Mouse (Mus musculus): ENCODE data around the gene Hes1. TPM values are rescaled to one million over a fixed set of nuclear protein-coding genes. Genes with fewer than 3 reads are reported as not detected.
A peak's percentile ranks its signal among the peaks of the same experiment; 100 is the strongest.

Gene Hes1
- polyA plus RNA-seq, 1 experiment from 2014 or later = 13.6 TPM

DNA sequence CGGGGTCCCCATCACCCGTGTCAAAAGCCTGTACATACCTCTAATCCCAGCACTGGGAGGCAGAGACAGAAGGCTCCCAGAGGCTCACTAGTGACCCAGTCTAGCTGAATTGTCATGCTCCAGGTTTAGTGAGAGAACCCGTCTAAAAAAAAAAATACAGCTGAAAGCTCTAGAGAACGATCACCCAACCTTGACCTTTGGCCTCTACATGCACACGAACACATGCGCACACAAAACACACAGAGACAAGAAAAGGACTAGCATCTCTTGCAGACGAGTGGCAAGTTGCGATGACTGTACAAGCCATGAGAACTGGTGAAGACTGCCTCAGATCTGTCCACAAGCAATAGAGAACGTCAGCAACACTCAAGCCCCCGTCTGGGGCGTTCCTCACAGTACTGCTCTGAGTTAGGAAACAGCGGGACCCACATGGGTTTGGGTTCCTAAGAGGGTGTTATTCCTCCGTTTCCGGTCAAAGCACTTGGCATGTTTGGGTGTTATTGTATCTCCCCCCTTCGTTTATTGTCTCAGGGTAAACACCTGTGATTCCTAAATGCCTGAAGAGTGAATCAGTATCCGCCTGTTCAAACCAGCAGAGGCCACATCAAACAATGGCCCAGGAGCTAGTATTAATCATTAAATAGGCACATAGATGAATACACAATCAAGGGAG lies 11.2 kb upstream of the Hes1 start:
- no peak for ATAC-seq (ENCODE audit: low FRiP score)
- H3K9ac ChIP-seq (replicated peaks) = no peak overlapping the region
- H3K36me3 ChIP-seq = no peaks in the 10 kb centered on the region
- H3K27me3 ChIP-seq (replicated peaks) = peaks cover 21% of the 10 kb centered on the region
- H3K4me3 ChIP-seq (replicated peaks) = no peak overlapping the region
- no peak overlapping the region for H3K27ac ChIP-seq (replicated peaks)
- no peak overlapping the region for H3K4me2 ChIP-seq
- WGBS = 62% methylated on average over 16 of the region's 16 CpGs
- H3K4me1 ChIP-seq = no peaks in the 10 kb centered on the region
- H3K9me3 ChIP-seq (replicated peaks) = no peaks in the 10 kb centered on the region

DNA sequence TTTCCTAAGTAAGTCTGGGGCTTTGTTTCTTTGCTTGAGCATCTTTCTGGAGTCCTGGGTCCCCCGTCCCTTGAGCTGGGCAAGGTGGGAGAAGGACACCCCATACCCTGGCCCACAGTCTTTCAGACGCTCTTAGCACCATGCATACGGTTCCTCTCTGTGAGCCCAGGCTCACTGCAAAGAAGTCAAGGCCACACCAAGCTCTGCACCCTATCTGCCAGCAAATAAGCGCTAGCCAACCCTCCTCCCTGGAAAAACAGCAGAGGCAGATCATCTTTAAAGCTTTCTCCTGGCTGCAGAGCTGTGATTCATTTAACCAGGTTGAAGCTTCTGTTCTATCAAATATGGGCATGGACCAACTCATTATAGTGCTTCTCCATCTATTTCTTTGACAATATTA lies 9.6 kb upstream of the Hes1 start:
- peaks cover 6% of the 10 kb centered on the region for H3K4me1 ChIP-seq
- peaks cover 24% of the 10 kb centered on the region for H3K27me3 ChIP-seq (replicated peaks)
- H3K4me3 ChIP-seq (replicated peaks) = no peak overlapping the region
- no peak overlapping the region for H3K9ac ChIP-seq (replicated peaks)
- no peaks in the 10 kb centered on the region for H3K9me3 ChIP-seq (replicated peaks)
- no peak for ATAC-seq (ENCODE audit: low FRiP score)
- no peak overlapping the region for H3K4me2 ChIP-seq
- H3K36me3 ChIP-seq = no peaks in the 10 kb centered on the region
- H3K27ac ChIP-seq (replicated peaks) = no peak overlapping the region
- WGBS = 73% methylated on average over 4 of the region's 4 CpGs

DNA sequence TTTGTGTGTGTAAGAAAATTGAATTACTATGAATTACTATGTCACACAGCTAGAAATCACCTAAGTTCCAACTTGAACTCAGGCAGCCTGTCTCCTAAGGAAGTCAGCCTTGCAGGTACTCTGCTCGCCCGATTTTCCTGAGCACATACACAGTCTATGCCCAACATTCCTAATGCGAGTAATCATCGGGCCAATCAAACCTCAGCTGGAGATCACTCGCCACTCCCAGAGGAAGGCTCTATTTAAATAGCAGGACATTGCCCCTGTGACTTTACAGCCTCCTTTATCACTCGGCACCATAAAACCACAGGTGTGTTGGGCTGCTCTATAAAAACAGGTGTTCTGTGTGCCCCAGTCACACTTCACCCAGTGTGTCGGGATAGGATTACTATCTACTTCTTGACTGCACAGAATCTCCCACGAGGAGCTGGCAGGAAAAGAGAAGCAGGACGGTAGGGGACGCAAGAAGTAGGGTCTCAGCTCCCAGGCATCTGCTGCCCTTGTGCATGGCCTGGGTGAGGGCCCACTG lies 8.8 kb upstream of the Hes1 start:
- Histone ChIP-seq H3K36me3 (no peaks in the 10 kb centered on the region), H3K27ac (replicated peaks) (no peak overlapping the region), H3K4me2 (no peak overlapping the region), H3K4me3 (replicated peaks) (no peak overlapping the region), H3K9me3 (replicated peaks) (no peaks in the 10 kb centered on the region), H3K4me1 (peaks cover 13% of the 10 kb centered on the region), H3K9ac (replicated peaks) (no peak overlapping the region), H3K27me3 (replicated peaks) (peaks cover 31% of the 10 kb centered on the region)
- ATAC-seq (ENCODE audit: low FRiP score) = no peak
- 21% methylated on average over 10 of the region's 10 CpGs for whole genome bisulfite sequencing

DNA sequence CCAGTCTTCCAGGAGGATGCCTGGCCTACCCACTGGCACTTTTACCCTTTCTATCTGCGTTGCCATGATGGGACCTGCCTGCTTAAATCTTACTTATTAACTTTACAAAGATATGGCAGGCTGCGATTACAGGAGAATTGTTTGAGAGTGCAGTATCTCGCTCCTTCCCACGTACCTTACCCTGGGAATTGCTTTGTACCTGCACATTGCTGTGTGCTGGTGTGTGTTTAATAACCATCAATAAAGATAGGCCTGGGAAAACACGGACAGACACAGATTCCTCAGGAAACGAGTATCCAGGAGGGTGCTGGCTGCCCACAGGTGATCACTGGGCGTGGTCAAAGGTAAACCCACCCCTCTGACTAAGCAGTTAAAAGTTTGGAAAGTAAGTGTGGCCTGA lies 8.3 kb upstream of the Hes1 start:
- H3K4me2 ChIP-seq = no peak overlapping the region
- peaks cover 34% of the 10 kb centered on the region for H3K27me3 ChIP-seq (replicated peaks)
- H3K9me3 ChIP-seq (replicated peaks) = no peaks in the 10 kb centered on the region
- no peak for ATAC-seq (ENCODE audit: low FRiP score)
- 74% methylated on average over 7 of the region's 7 CpGs for WGBS
- H3K4me3 ChIP-seq (replicated peaks) = no peak overlapping the region
- H3K27ac ChIP-seq (replicated peaks) = no peak overlapping the region
- no peak overlapping the region for H3K9ac ChIP-seq (replicated peaks)
- H3K4me1 ChIP-seq = peaks cover 18% of the 10 kb centered on the region
- no peaks in the 10 kb centered on the region for H3K36me3 ChIP-seq

DNA sequence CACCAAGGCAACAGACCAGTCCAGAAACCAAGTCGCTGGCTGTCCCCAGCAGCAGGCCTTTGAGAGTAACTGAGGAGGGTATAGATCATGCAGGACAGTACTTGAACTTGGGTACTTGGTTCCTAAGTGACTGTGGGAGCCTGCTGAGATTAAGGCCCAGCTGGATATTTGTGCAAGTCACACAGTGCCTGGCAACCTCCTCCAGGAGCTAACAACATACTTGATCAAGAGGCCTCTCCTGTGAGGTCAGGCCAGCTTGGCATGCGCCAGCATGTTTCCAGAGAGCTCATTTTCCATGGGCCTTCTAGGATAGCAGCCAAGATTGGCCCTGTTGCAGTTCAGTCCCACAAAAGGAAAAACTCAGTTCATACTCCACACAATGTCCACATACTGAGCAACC lies 7.3 kb upstream of the Hes1 start:
- no peaks in the 10 kb centered on the region for H3K9me3 ChIP-seq (replicated peaks)
- peaks cover 41% of the 10 kb centered on the region for H3K27me3 ChIP-seq (replicated peaks)
- no peak overlapping the region for H3K27ac ChIP-seq (replicated peaks)
- 58% methylated on average over 2 of the region's 2 CpGs for WGBS
- H3K4me2 ChIP-seq = no peak overlapping the region
- H3K36me3 ChIP-seq = no peaks in the 10 kb centered on the region
- H3K4me3 ChIP-seq (replicated peaks) = no peak overlapping the region
- H3K9ac ChIP-seq (replicated peaks) = no peak overlapping the region
- ATAC-seq (ENCODE audit: low FRiP score) = peak; percentile 65; the same call in 1 of the 2 replicates
- peaks cover 21% of the 10 kb centered on the region for H3K4me1 ChIP-seq

DNA sequence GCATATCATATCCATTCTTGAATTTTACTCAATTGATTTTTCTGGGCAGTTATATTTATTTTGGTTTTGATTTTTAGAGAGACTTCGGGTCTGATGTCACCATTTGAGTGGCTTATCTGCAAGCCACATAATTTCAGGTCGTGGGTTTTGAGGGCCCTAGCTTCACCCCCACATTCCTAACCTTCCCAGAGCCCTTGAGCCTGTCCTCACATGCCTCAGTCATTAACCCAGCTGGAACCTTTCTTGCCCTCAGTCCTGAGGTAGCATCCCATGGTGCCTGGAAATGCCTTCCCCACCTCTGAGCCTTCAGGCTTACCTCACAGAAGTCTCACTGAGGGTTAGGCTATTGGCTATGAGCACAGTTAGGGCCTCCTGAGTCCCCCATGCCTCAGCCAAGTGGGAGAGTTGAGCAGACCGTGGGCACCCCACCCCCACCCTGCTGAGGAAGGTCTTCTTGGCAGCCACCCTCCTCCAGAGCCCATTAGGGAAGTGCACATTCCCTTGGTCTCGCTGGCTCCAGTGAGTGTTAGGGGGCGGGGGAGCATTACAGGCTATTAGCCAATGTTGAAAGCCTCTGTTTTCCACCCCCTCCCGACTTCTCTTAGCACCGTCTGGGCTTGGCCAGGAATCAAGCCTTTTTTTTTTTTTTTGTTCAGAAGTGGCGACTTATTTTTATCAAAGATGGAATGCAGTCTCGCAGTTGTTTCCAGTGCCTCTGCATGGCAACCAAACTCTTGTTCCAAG lies 5.0 kb upstream of the Hes1 start:
- no peaks in the 10 kb centered on the region for H3K9me3 ChIP-seq (replicated peaks)
- no peak for ATAC-seq (ENCODE audit: low FRiP score)
- no peak overlapping the region for H3K27ac ChIP-seq (replicated peaks)
- peaks cover 36% of the 10 kb centered on the region for H3K4me1 ChIP-seq
- no peak overlapping the region for H3K4me3 ChIP-seq (replicated peaks)
- 19% methylated on average over 9 of the region's 9 CpGs for WGBS
- no peak overlapping the region for H3K4me2 ChIP-seq
- H3K36me3 ChIP-seq = no peaks in the 10 kb centered on the region
- no peak overlapping the region for H3K9ac ChIP-seq (replicated peaks)
- peaks cover 44% of the 10 kb centered on the region for H3K27me3 ChIP-seq (replicated peaks)

DNA sequence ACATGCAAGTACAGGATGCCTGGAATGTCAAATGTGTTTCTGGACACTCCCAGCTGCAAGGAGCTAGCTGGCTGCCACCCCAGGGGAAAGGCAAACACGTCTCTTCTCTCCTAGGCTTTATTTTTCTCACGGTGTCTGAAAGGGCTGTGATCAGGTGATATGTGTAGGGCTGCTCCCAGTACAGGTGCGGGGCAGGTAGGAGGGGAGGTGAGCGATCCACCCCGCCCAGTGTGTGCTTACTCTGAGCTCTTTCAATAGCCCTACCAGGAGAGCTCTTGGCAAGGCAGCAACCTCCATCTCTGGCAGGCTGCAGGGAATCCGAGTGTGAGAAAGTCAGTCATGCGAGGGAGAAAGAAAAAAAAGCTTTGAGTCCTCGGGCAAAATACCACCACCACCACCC lies 3.8 kb upstream of the Hes1 start:
- H3K27me3 ChIP-seq (replicated peaks) = peaks cover 43% of the 10 kb centered on the region
- 14% methylated on average over 8 of the region's 8 CpGs for WGBS
- H3K27ac ChIP-seq (replicated peaks) = no peak overlapping the region

DNA sequence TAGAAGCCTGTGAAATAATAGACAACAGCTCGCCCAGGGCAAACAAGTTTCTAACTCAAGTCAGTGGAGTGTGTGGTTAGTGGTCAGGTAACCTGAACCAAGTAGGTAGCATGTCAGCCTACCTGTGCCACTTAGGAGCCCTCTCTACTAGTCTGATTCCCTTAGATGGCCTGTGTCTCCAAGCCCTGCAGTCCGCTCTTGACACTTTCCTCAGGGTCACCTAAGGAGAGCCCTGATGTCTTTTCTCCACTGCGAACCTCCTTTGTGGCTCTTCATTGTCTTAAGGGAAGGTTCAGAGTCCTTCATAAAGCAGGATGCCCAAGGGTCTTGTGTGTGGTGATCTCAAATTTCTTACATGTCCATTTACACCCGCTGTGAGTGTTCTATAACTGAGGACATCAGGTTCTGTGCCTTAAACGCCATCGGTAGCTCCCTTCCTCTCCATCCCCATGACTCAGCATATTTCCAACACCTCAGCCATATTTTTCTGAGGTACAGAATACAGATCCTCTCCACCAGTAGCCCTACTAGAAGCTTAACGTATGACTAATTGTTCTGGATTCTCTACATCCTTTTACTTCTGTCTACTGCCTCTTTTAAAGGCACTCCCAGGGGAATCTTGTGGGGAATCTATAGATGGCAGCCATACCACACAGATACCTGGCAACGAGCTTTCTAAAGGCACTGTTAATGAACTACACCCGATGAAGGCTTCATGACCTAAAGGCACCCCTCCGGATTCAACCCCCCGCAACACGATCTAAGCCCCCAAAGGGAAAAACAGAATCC lies 1.7 kb upstream of the Hes1 start:
- peak overlapping the region; percentile 66 for H3K4me3 ChIP-seq (replicated peaks)
- H3K27me3 ChIP-seq (replicated peaks) = peaks cover 37% of the 10 kb centered on the region
- H3K27ac ChIP-seq (replicated peaks) = peak overlapping the region; percentile 86
- 21% methylated on average over 12 of the region's 12 CpGs for WGBS
- no peak for ATAC-seq (ENCODE audit: low FRiP score)
- no peaks in the 10 kb centered on the region for H3K36me3 ChIP-seq
- peak overlapping the region; percentile 98 for H3K4me2 ChIP-seq
- H3K9ac ChIP-seq (replicated peaks) = no peak overlapping the region
- no peaks in the 10 kb centered on the region for H3K9me3 ChIP-seq (replicated peaks)
- peaks cover 63% of the 10 kb centered on the region for H3K4me1 ChIP-seq

More for the DNA sequence above, 3.8 kb upstream of the Hes1 start:
- no peaks in the 10 kb centered on the region for H3K9me3 ChIP-seq (replicated peaks)
- H3K4me2 ChIP-seq = 0 out of 2 replicates have a peak overlapping the region, but pooled peaks have one; percentile 1
- H3K4me1 ChIP-seq = peaks cover 44% of the 10 kb centered on the region
- no peak overlapping the region for H3K9ac ChIP-seq (replicated peaks)
- no peak overlapping the region for H3K4me3 ChIP-seq (replicated peaks)
- no peaks in the 10 kb centered on the region for H3K36me3 ChIP-seq
- no peak for ATAC-seq (ENCODE audit: low FRiP score)

DNA sequence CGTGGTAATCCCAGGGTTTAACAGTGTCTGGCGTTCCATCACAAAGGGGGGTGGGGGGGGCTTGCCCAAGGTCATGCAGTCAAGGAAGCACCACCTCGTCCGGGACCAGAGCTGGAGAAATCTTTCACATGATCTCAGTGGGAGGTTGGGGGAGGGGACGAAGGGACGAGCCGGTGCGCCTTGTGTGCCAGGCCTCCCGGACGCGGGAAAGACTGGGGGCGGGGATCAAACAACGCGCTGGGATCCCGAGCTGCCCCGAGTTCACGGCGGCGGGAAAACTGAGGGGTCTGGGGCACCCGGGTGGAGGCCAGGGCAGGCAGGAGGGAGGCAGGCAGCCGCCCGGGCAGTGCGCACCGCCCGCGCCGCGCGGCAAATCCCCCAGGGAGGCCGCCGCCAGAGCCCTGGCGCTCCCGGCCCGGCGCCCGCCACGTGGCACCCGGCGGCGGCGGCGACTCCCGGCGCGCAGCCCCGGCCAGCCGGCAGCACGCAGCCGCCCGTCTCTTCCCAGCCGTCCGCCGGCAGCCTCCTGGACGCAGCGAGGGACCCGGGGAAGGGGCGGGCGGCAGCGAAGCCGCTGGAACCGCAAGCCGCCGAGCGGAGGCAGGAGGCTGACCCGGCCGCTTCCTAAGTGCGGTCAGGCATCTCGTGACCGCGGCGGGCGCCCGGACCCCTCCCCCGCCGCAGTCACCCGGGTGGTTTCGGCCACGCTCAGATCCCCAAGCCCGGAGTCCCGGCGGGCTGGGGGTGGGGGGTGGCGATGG lies 883 bp upstream of the Hes1 start:
- no peaks in the 10 kb centered on the region for H3K9me3 ChIP-seq (replicated peaks)
- peak overlapping the region; percentile 86 for H3K27ac ChIP-seq (replicated peaks)
- peaks cover 40% of the 10 kb centered on the region for H3K27me3 ChIP-seq (replicated peaks)
- H3K4me2 ChIP-seq = peak overlapping the region; percentile 98
- peak; percentile 53 for ATAC-seq (ENCODE audit: low FRiP score)
- H3K9ac ChIP-seq (replicated peaks) = peak overlapping the region; percentile 71
- H3K36me3 ChIP-seq = no peaks in the 10 kb centered on the region
- peak overlapping the region; percentile 66 for H3K4me3 ChIP-seq (replicated peaks)
- H3K4me1 ChIP-seq = peaks cover 67% of the 10 kb centered on the region
- WGBS = under 1% methylated on average over 63 of the region's 82 CpGs

DNA sequence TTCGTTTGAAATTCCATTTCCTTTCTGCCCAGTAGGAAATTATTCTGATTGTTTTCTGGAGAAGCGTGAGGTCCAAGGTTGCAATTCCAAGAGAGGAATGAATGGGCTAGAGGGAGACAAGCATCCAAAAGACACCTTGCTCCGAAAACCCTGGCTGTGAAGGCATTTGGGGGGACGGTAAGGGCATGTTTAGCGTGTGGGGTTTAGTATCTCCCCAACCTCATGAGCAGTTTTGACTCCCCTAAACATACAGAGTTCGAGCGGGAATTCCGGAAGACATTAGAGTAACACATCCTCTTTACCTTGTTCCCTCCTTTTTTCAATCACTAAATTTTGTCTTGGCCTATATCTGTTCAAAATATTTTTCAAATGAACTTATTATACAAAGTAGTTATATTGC lies 429 bp downstream of the Hes1 start:
- H3K27me3 ChIP-seq (replicated peaks) = peaks cover 41% of the 10 kb centered on the region
- no peak for ATAC-seq (ENCODE audit: low FRiP score)
- peak overlapping the region; percentile 86 for H3K27ac ChIP-seq (replicated peaks)
- peak overlapping the region; percentile 66 for H3K4me3 ChIP-seq (replicated peaks)
- WGBS = 1% methylated on average over 8 of the region's 8 CpGs
- no peaks in the 10 kb centered on the region for H3K36me3 ChIP-seq
- peak overlapping the region; percentile 71 for H3K9ac ChIP-seq (replicated peaks)
- H3K4me2 ChIP-seq = peak overlapping the region; percentile 98
- peaks cover 69% of the 10 kb centered on the region for H3K4me1 ChIP-seq
- no peaks in the 10 kb centered on the region for H3K9me3 ChIP-seq (replicated peaks)

DNA sequence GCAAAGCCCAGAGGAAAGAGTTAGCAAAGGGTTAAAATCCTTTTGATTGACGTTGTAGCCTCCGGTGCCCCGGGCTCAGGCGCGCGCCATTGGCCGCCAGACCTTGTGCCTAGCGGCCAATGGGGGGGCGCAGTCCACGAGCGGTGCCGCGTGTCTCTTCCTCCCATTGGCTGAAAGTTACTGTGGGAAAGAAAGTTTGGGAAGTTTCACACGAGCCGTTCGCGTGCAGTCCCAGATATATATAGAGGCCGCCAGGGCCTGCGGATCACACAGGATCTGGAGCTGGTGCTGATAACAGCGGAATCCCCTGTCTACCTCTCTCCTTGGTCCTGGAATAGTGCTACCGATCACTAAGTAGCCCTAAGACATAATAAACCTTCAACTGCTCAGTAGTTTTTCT lies 893 bp downstream of the Hes1 start:
- Histone ChIP-seq H3K9me3 (replicated peaks) (no peaks in the 10 kb centered on the region), H3K36me3 (no peaks in the 10 kb centered on the region), H3K4me1 (peaks cover 70% of the 10 kb centered on the region), H3K27me3 (replicated peaks) (peaks cover 41% of the 10 kb centered on the region), H3K4me2 (peak overlapping the region; percentile 98), H3K27ac (replicated peaks) (peak overlapping the region; percentile 83; the same call in 1 of the 2 replicates), H3K9ac (replicated peaks) (no peak overlapping the region), H3K4me3 (replicated peaks) (peak overlapping the region; percentile 66)
- WGBS = under 1% methylated on average over 21 of the region's 21 CpGs
- peak; percentile 48 for ATAC-seq (ENCODE audit: low FRiP score)

Data from neural tube, embryonic 15.5 days (tissue).